Mouse (Mus musculus) frontal cortex, adult (tissue): ENCODE measurements around the gene Upk1a.

Experiments
- ATAC-seq: cut with Nextera tagmentation; 2 replicates; pipeline ENCODE4 v1.9.2; 2017; ENCODE audit warnings: mild to moderate bottlenecking, moderate library complexity, mixed read lengths; ENCODE audit not compliant: low TSS enrichment

The Upk1a gene

GRCm38 (mm10) chr7:30572969-30573368 is 39.7 kb downstream of the Upk1a start:
- no peak for ATAC-seq

- no peak for ATAC-seq
These were observed 40.3 kb downstream of the Upk1a start for GRCm38 (mm10) chr7:30572389-30572788.

GRCm38 (mm10) chr7:30567555-30567954 is 45.1 kb downstream of the Upk1a start:
- no peak for ATAC-seq

GRCm38 (mm10) chr7:30566033-30566432 is 46.6 kb downstream of the Upk1a start:
- ATAC-seq = no peak

GRCm38 (mm10) chr7:30564970-30565571 is 47.6 kb downstream of the Upk1a start, which contains the start of gene Igflr1:
Gene Igflr1 (plus strand): TSS chr7:30565427.
- no peak for ATAC-seq

DNA sequence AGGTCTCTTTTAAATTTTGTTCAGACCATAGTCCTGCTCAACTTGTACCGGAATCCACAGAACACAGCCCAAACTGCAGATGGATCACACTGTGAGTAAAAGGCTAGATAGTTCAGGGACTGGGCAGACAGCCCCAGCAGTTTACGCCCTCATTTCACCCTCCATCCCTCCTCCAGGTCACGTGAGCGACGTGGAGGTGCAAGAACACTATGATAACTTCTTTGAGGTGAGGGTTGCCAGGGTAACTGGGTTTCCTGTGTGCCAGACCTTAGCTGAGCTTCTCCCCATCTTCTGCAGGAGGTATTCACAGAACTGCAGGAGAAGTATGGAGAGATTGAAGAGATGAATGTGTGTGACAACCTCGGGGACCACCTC is 48.8 kb downstream of the Upk1a start:
- no peak for ATAC-seq

GRCm38 (mm10) chr7:30563117-30563905 is 49.3 kb downstream of the Upk1a start, which contains the start of the genes U2af1l4, Gm49396 and Psenen:
Gene U2af1l4 (plus strand): TSS chr7:30563301.
Gene Gm49396 (plus strand): TSS chr7:30563344.
Gene Psenen (minus strand): TSS chr7:30563627.
- peak; percentile 66 for ATAC-seq

GRCm38 (mm10) chr7:30562526-30563116 is 50.0 kb downstream of the Upk1a start:
- ATAC-seq = no peak

DNA sequence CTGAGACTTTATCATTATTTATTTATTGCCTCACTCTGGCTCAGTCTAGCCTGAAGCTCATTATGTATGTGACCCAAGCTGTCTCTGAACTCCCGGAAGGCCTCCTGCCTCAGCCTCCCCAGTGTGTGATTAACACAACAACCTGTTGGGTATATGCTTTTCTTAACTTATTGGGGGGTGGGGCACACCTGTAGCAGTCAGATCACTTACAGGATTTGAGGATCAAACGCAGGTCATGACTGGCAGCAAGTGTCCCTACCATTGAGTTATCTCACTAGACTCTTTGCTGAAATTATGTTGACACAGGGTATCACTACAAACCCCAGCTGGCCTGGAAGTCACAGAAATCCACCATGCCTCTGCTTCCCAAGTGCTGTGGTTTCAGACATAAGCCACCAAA is 52.4 kb downstream of the Upk1a start:
- no peak for ATAC-seq

DNA sequence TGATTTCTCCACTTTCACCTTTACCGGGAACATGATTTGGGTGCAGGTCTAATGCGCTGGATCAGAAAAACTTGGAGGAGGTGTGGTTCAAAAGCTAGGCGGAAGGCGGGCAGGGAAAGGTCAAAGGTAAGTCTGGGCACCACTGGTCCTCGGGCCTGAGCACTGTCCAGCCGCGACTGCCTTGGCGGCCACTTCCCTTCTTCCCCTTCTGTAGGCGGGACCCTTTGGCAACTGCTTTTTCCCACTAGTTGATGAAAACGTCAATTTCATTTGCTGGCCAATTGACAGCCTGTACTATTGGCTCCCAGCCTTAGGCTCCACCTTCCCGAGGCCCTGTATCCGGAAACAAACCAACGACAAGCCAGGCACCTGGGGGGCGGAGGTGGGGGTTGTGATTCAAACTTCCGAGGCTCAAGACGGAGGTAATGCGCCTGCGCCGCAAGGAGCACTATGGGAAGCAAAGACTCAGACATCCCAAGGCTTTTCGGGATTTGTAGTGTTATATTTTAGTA is 53.1 kb downstream of the Upk1a start, which contains the start of gene Lin37:
Gene Lin37, minus strand, starts transcription at position 396 of the 512 bp plus-strand sequence.
- ATAC-seq = peak; percentile 76

DNA sequence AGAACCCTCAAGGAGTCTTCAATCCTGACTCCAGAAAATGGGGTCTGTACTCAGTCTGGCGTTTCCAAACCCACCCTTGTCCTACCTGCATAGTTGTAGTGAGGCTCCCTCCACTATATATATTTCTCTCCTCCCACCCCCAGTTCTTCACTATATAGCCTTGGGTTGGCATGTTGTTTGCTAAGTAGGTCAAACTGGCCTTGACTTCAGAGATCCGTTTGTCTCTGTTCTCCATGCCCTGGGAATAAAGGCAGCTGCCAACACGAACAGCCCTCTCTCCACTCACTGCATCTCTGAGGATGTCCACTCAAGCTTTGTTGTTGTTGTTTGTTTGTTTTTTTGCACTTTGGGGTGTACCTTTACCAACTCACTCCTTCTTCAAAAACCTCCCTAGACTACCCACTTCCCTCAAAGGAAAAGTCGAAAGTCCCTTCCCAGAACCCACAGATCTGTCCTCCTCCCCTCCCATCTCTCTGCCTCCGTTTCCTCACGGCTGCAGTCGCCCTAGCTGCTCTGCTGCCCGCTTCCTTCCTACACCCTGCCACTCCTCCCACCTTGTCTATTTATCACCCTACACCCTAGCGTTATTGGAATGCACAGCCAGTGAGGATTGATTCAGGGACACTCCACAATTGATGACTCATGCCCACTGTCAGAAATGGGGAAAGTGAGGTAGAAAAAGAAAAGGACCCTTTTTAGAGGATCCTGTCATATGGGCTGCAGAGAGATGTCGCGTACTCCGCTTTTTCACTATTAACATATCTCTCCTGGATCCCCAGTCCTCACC is 53.8 kb downstream of the Upk1a start:
- no peak for ATAC-seq

DNA sequence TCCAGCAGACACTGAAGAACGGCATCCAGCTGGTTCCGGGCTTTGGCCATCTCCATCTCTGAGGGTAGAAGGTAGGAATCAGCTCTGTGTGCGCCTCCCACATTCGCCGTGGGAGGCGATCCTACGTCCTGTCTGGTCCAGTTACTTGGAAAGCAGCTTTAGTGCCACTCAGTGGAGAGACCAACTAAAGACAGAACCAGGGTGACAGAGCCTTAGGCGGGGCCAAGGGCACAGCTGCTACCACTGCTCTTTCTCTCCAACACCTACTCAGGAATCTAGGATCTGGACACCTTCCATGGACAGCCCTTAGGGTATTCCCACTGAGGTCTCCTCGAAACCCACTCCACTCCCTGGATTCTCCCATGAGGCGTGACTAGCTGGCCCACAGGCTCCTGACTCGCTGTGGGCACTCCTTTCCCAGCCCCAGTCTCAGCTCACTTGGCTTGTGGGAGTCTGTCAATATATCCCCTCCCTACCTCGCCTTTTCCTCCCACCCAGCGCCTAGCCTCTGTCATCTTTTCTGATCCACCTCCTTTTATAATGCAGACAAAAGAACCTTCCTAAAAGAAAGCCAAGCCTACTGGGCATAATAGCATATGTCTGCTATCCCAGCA is 54.6 kb downstream of the Upk1a start:
- ATAC-seq = no peak

- ATAC-seq = no peak
These were observed 55.6 kb downstream of the Upk1a start for GRCm38 (mm10) chr7:30556894-30557536.

GRCm38 (mm10) chr7:30553810-30554584 is 58.6 kb downstream of the Upk1a start:
- ATAC-seq = no peak
